Mouse (Mus musculus): ENCODE data around the gene Pigk. TPM values are rescaled to one million over a fixed set of nuclear protein-coding genes. Genes with fewer than 3 reads are reported as not detected.

Gene Pigk
- polyA plus RNA-seq, 1 experiment from 2014 or later: 49.1 TPM

GRCm38 (mm10) chr3:152797354-152797753 is 83.5 kb downstream of the Pigk start:
- DNase-seq (ENCODE audit: low spot score) (no peak), ATAC-seq (replicated peaks; ENCODE audit: insufficient number of reproducible peaks, low FRiP score, low TSS enrichment, low read depth) (no peak)
- Histone ChIP-seq H3K4me2 (ENCODE audit: low read depth, low read length) (no peak overlapping the region), H3K36me3 (replicated peaks; ENCODE audit: control insufficient read depth, insufficient read depth, low read depth, low read length) (no peaks in the 10 kb centered on the region), H3K27me3 (ENCODE audit: control insufficient read depth, insufficient read depth, low read length) (no peaks in the 10 kb centered on the region), H3K4me3 (ENCODE audit: low read depth, low read length) (no peak overlapping the region), H3K9me3 (replicated peaks; ENCODE audit: control insufficient read depth, low read length) (no peaks in the 10 kb centered on the region), H3K27ac (replicated peaks; ENCODE audit: low read depth, low read length) (no peak overlapping the region), H3K9ac (replicated peaks; ENCODE audit: low read length) (no peak overlapping the region), H3K4me1 (ENCODE audit: control insufficient read depth, insufficient read depth, low read length) (no peaks in the 10 kb centered on the region)
- 21% methylated on average over 2 of the region's 2 CpGs for WGBS

GRCm38 (mm10) chr3:152799738-152800431 is 86.0 kb downstream of the Pigk start:
- no peak overlapping the region for H3K4me2 ChIP-seq (ENCODE audit: low read depth, low read length)
- no peak overlapping the region for H3K27ac ChIP-seq (replicated peaks; ENCODE audit: low read depth, low read length)
- no peaks in the 10 kb centered on the region for H3K9me3 ChIP-seq (replicated peaks; ENCODE audit: control insufficient read depth, low read length)
- ATAC-seq (replicated peaks; ENCODE audit: insufficient number of reproducible peaks, low FRiP score, low TSS enrichment, low read depth) (0 out of 2 replicates have a peak, but pooled peaks have one; percentile 23), DNase-seq (ENCODE audit: low spot score) (peak; percentile 53)
- H3K36me3 ChIP-seq (replicated peaks; ENCODE audit: control insufficient read depth, insufficient read depth, low read depth, low read length): no peaks in the 10 kb centered on the region
- no peak overlapping the region for H3K4me3 ChIP-seq (ENCODE audit: low read depth, low read length)
- 88% methylated on average over 9 of the region's 9 CpGs for WGBS
- no peaks in the 10 kb centered on the region for H3K4me1 ChIP-seq (ENCODE audit: control insufficient read depth, insufficient read depth, low read length)
- H3K9ac ChIP-seq (replicated peaks; ENCODE audit: low read length): no peak overlapping the region
- no peaks in the 10 kb centered on the region for H3K27me3 ChIP-seq (ENCODE audit: control insufficient read depth, insufficient read depth, low read length)

GRCm38 (mm10) chr3:152813905-152814304 is 100.0 kb downstream of the Pigk start:
- no peaks in the 10 kb centered on the region for H3K27me3 ChIP-seq (ENCODE audit: control insufficient read depth, insufficient read depth, low read length)
- H3K9ac ChIP-seq (replicated peaks; ENCODE audit: low read length): no peak overlapping the region
- no peak for DNase-seq (ENCODE audit: low spot score)
- H3K36me3 ChIP-seq (replicated peaks; ENCODE audit: control insufficient read depth, insufficient read depth, low read depth, low read length): no peaks in the 10 kb centered on the region
- H3K9me3 ChIP-seq (replicated peaks; ENCODE audit: control insufficient read depth, low read length): no peaks in the 10 kb centered on the region
- H3K27ac ChIP-seq (replicated peaks; ENCODE audit: low read depth, low read length): no peak overlapping the region
- ATAC-seq (replicated peaks; ENCODE audit: insufficient number of reproducible peaks, low FRiP score, low TSS enrichment, low read depth): no peak
- H3K4me3 ChIP-seq (ENCODE audit: low read depth, low read length): no peak overlapping the region
- 70% methylated on average over 4 of the region's 4 CpGs for WGBS
- H3K4me1 ChIP-seq (ENCODE audit: control insufficient read depth, insufficient read depth, low read length): no peaks in the 10 kb centered on the region
- H3K4me2 ChIP-seq (ENCODE audit: low read depth, low read length): no peak overlapping the region

- ATAC-seq (replicated peaks; ENCODE audit: insufficient number of reproducible peaks, low FRiP score, low TSS enrichment, low read depth): no peak
- no peak overlapping the region for H3K4me3 ChIP-seq (ENCODE audit: low read depth, low read length)
- WGBS: 84% methylated on average over 5 of the region's 5 CpGs
Measured at GRCm38 (mm10) chr3:152815110-152815509, 101.2 kb downstream of the Pigk start.

GRCm38 (mm10) chr3:152820406-152820805 is 106.5 kb downstream of the Pigk start:
- Histone ChIP-seq H3K9ac (replicated peaks; ENCODE audit: low read length) (no peak overlapping the region), H3K27me3 (ENCODE audit: control insufficient read depth, insufficient read depth, low read length) (no peaks in the 10 kb centered on the region), H3K4me2 (ENCODE audit: low read depth, low read length) (no peak overlapping the region), H3K4me1 (ENCODE audit: control insufficient read depth, insufficient read depth, low read length) (no peaks in the 10 kb centered on the region), H3K27ac (replicated peaks; ENCODE audit: low read depth, low read length) (no peak overlapping the region), H3K36me3 (replicated peaks; ENCODE audit: control insufficient read depth, insufficient read depth, low read depth, low read length) (no peaks in the 10 kb centered on the region), H3K4me3 (ENCODE audit: low read depth, low read length) (no peak overlapping the region), H3K9me3 (replicated peaks; ENCODE audit: control insufficient read depth, low read length) (no peaks in the 10 kb centered on the region)
- DNase-seq (ENCODE audit: low spot score) (no peak), ATAC-seq (replicated peaks; ENCODE audit: insufficient number of reproducible peaks, low FRiP score, low TSS enrichment, low read depth) (no peak)
- WGBS: 83% methylated on average over 3 of the region's 3 CpGs

More at GRCm38 (mm10) chr3:152815110-152815509, 101.2 kb downstream of the Pigk start:
- DNase-seq (ENCODE audit: low spot score): no peak
- Histone ChIP-seq H3K36me3 (replicated peaks; ENCODE audit: control insufficient read depth, insufficient read depth, low read depth, low read length) (no peaks in the 10 kb centered on the region), H3K9me3 (replicated peaks; ENCODE audit: control insufficient read depth, low read length) (no peaks in the 10 kb centered on the region), H3K4me1 (ENCODE audit: control insufficient read depth, insufficient read depth, low read length) (no peaks in the 10 kb centered on the region), H3K4me2 (ENCODE audit: low read depth, low read length) (no peak overlapping the region), H3K27ac (replicated peaks; ENCODE audit: low read depth, low read length) (no peak overlapping the region), H3K9ac (replicated peaks; ENCODE audit: low read length) (no peak overlapping the region), H3K27me3 (ENCODE audit: control insufficient read depth, insufficient read depth, low read length) (no peaks in the 10 kb centered on the region)

GRCm38 (mm10) chr3:152821202-152821601 is 107.3 kb downstream of the Pigk start:
- ATAC-seq (replicated peaks; ENCODE audit: insufficient number of reproducible peaks, low FRiP score, low TSS enrichment, low read depth): no peak
- Histone ChIP-seq H3K4me3 (ENCODE audit: low read depth, low read length) (no peak overlapping the region), H3K27me3 (ENCODE audit: control insufficient read depth, insufficient read depth, low read length) (no peaks in the 10 kb centered on the region), H3K27ac (replicated peaks; ENCODE audit: low read depth, low read length) (no peak overlapping the region), H3K9ac (replicated peaks; ENCODE audit: low read length) (no peak overlapping the region), H3K4me1 (ENCODE audit: control insufficient read depth, insufficient read depth, low read length) (no peaks in the 10 kb centered on the region), H3K4me2 (ENCODE audit: low read depth, low read length) (no peak overlapping the region), H3K9me3 (replicated peaks; ENCODE audit: control insufficient read depth, low read length) (no peaks in the 10 kb centered on the region), H3K36me3 (replicated peaks; ENCODE audit: control insufficient read depth, insufficient read depth, low read depth, low read length) (no peaks in the 10 kb centered on the region)
- DNase-seq (ENCODE audit: low spot score): peak; percentile 84
- 59% methylated on average over 14 of the region's 14 CpGs for WGBS

GRCm38 (mm10) chr3:152831377-152831776 is 117.5 kb downstream of the Pigk start:
- WGBS: 78% methylated on average over 3 of the region's 3 CpGs
- ATAC-seq (replicated peaks; ENCODE audit: insufficient number of reproducible peaks, low FRiP score, low TSS enrichment, low read depth): no peak

GRCm38 (mm10) chr3:152831974-152832373 is 118.1 kb downstream of the Pigk start:
- no peak overlapping the region for H3K4me2 ChIP-seq (ENCODE audit: low read depth, low read length)
- H3K4me1 ChIP-seq (ENCODE audit: control insufficient read depth, insufficient read depth, low read length): no peaks in the 10 kb centered on the region
- no peak for ATAC-seq (replicated peaks; ENCODE audit: insufficient number of reproducible peaks, low FRiP score, low TSS enrichment, low read depth)
- no peaks in the 10 kb centered on the region for H3K9me3 ChIP-seq (replicated peaks; ENCODE audit: control insufficient read depth, low read length)
- DNase-seq (ENCODE audit: low spot score): no peak
- WGBS: 89% methylated on average over 9 of the region's 9 CpGs
- no peak overlapping the region for H3K4me3 ChIP-seq (ENCODE audit: low read depth, low read length)
- no peaks in the 10 kb centered on the region for H3K36me3 ChIP-seq (replicated peaks; ENCODE audit: control insufficient read depth, insufficient read depth, low read depth, low read length)
- H3K27ac ChIP-seq (replicated peaks; ENCODE audit: low read depth, low read length): no peak overlapping the region
- no peaks in the 10 kb centered on the region for H3K27me3 ChIP-seq (ENCODE audit: control insufficient read depth, insufficient read depth, low read length)
- H3K9ac ChIP-seq (replicated peaks; ENCODE audit: low read length): no peak overlapping the region

More at GRCm38 (mm10) chr3:152831377-152831776, 117.5 kb downstream of the Pigk start:
- H3K4me2 ChIP-seq (ENCODE audit: low read depth, low read length): no peak overlapping the region
- H3K9ac ChIP-seq (replicated peaks; ENCODE audit: low read length): no peak overlapping the region
- no peak for DNase-seq (ENCODE audit: low spot score)
- no peaks in the 10 kb centered on the region for H3K9me3 ChIP-seq (replicated peaks; ENCODE audit: control insufficient read depth, low read length)
- no peak overlapping the region for H3K27ac ChIP-seq (replicated peaks; ENCODE audit: low read depth, low read length)
- no peak overlapping the region for H3K4me3 ChIP-seq (ENCODE audit: low read depth, low read length)
- H3K4me1 ChIP-seq (ENCODE audit: control insufficient read depth, insufficient read depth, low read length): no peaks in the 10 kb centered on the region
- H3K27me3 ChIP-seq (ENCODE audit: control insufficient read depth, insufficient read depth, low read length): no peaks in the 10 kb centered on the region
- no peaks in the 10 kb centered on the region for H3K36me3 ChIP-seq (replicated peaks; ENCODE audit: control insufficient read depth, insufficient read depth, low read depth, low read length)
